In the genomic region with DNA sequence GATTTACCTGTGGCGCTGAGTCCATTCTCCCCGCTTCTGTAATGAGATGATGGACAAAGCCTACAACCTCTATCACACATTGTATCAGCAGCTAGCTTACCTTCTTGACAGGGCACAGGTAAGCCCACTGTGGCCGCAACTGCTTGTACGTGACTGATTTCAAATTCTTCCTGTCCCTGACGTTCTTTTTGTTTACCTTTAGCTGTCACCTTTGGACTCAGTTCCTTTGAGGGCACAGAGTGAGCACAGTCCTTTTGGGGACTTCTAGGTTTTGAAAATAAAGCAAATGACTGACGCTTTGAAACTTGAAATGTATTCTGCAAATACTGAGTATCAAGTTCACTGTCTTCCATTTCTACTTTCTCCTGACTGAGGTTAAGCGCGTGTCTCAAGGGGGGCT, we compare ENCODE assay signal across 18 mouse cellular contexts.
"Had no signal": no experiment of that assay in that cellular context is flagged by ENCODE, and none has a peak within 500 bp of the region (broad histone marks: within the 10 kb centered on the region; RNA-seq: fewer than 3 reads in every experiment).

No protein-coding gene starts in this region.

- H3K4me1 ChIP-seq: midbrain, embryonic 10.5 days; midbrain, embryonic 12.5 days; neural tube, embryonic 13.5 days had no signal

- DNase-seq: lung, embryonic 14.5 days; lung, postnatal 10 days; lung, postnatal 4 days; midbrain, embryonic 14.5 days; retina, postnatal 1 day; right cerebral cortex, adult 18-20 months; right cerebral cortex, postnatal 25 days; right cerebral cortex, postnatal 4 days; spleen, adult 18-20 months; thymus, adult 18-20 months; thymus, postnatal 14 days; thymus, postnatal 36 days had no signal

- H3K9me3 ChIP-seq: midbrain, embryonic 10.5 days; midbrain, embryonic 12.5 days; neural tube, embryonic 13.5 days; neural tube, embryonic 15.5 days had no signal

- H3K4me3 ChIP-seq: midbrain, embryonic 10.5 days; midbrain, embryonic 12.5 days; myocyte; neural tube, embryonic 13.5 days; neural tube, embryonic 15.5 days had no signal

- H3K4me2 ChIP-seq: lung, embryonic 14.5 days; midbrain, embryonic 12.5 days; neural tube, embryonic 13.5 days; neural tube, embryonic 15.5 days had no signal

- H3K27ac ChIP-seq: midbrain, embryonic 10.5 days; midbrain, embryonic 12.5 days; neural tube, embryonic 13.5 days; neural tube, embryonic 15.5 days had no signal

- ATAC-seq: midbrain, embryonic 16.5 days had no signal

- H3K27me3 ChIP-seq: midbrain, embryonic 12.5 days; neural tube, embryonic 13.5 days; neural tube, embryonic 15.5 days had no signal

- H3K36me3 ChIP-seq: neural tube, embryonic 15.5 days had no signal

- H3K9ac ChIP-seq: lung, embryonic 14.5 days; midbrain, embryonic 12.5 days; neural tube, embryonic 13.5 days; neural tube, embryonic 15.5 days had no signal
